Mouse (Mus musculus): ENCODE data around the gene Ankrd54. TPM values are rescaled to one million over a fixed set of nuclear protein-coding genes. Genes with fewer than 3 reads are reported as not detected.
A peak's percentile ranks its signal among the peaks of the same experiment; 100 is the strongest.

Ankrd54 gene
- total RNA-seq, 2 experiments from 2014 or later = 18.0 to 22.7 TPM

DNA sequence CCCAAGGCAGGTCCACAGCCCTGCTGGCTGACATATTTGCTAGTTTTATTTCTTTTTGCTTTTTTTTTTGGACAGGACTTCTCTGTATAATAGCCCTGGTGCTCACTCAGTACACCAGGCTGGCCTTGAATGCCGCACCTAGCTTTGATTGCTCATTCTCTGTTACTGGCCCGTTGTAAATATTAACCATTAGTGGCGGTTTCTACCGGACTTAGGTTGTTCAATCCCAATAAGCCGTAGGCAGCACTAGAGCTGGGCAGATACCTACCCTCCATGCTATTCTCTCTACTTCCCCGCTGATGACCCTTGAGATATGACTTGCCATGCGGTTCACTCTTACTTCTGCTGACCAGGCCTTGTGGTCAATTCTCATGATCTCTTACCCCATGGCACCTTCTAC lies 16.9 kb upstream of the Ankrd54 start:
- DNase-seq (ENCODE audit: low spot score in 2 of 2) = no peak

- DNase-seq (ENCODE audit: low spot score in 2 of 2) = no peak
Measured at GRCm38 (mm10) chr15:79075658-79076365, 13.1 kb upstream of the Ankrd54 start.

GRCm38 (mm10) chr15:79074913-79075532 lies 12.3 kb upstream of the Ankrd54 start, which contains the start of gene Eif3l:
Eif3l (plus strand) TSS chr15:79075179.
- peak; percentile 85 to 87 for DNase-seq (ENCODE audit: low spot score in 2 of 2)

GRCm38 (mm10) chr15:79074446-79074845 lies 11.8 kb upstream of the Ankrd54 start:
- no peak for DNase-seq (ENCODE audit: low spot score in 2 of 2)

DNA sequence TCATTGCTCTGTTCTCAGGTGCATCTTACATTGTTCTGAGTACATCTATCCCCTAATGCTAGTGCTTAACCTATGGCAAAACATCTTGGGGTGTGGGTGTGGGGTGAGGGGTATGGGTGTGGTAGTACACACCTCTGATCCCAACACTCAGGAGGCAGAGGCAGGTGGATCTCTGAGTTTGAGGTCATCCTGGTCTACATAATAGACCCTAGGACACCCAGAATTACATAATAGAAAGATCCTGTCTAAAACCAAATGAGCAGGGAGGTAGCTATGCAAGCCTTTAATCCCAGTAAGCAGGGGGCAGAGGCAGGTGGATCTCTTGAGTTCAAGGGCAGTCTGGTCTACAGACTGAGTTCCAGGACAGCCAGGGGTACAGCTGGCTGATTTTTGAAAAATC lies 11.1 kb upstream of the Ankrd54 start:
- no peak for DNase-seq (ENCODE audit: low spot score in 2 of 2)

DNA sequence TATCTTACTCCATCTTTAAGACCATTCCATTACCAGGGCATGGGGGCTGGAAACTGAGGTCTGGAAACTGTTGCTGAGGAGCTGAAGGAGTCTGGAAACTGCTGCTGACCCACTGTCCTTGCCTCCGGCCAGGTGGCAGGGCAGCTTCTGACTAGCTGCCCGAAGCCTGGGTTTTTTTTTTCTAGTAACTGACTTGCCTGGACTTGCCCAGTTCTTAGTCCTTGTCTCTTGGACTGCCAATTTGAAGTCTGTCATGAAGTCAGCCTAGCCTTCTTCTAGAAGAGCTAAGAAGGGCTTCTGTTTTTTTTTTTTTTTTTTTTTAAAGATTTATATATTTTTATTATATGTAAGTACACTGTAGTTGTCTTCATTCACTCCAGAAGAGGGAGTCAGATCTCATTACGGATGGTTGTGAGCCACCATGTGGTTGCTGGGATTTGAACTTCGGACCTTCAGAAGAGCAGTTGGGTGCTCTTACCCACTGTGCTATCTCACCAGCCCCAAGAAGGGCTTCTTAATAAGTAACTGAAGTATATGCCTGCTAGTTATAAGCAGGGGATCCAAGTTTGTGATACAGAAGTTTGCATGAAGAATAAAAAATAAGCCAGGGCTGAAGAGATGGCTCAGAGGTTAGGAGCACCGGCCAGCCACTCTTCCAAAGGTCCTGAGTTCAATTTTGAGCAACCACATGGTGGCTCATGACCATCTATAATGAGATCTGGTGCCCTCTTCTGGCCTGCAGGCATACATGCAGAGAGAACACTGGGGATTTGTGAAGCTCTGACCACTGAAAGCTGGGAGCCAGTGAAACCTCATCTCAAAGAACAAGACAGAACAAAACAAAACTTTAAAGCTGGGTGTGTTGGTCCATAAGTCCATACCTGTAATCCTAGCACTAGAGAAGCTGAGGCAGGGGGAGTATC lies 8.7 kb upstream of the Ankrd54 start:
- peak in 1 of 2 experiments; percentile 62 for DNase-seq (ENCODE audit: low spot score in 2 of 2)

DNA sequence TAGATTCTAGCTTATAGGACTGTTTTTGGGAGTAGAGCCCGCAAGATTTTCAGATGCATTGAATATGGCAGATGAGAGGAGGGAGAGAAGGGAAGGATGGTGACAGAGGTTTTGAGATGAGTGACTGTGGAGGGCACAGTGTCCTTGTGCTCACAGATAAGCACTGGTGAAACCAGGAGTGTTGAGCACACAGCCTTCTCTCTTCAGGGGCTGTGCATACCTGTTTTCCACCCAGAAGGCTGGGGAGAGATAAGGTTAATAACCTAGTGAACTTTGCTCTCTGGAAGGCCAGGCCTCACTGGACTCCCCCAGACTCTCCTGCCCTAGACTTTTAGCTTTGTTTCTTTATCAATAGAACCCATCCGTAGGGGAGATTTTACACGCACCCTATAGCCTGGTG lies 5.7 kb upstream of the Ankrd54 start:
- no peak for DNase-seq (ENCODE audit: low spot score in 2 of 2)

DNA sequence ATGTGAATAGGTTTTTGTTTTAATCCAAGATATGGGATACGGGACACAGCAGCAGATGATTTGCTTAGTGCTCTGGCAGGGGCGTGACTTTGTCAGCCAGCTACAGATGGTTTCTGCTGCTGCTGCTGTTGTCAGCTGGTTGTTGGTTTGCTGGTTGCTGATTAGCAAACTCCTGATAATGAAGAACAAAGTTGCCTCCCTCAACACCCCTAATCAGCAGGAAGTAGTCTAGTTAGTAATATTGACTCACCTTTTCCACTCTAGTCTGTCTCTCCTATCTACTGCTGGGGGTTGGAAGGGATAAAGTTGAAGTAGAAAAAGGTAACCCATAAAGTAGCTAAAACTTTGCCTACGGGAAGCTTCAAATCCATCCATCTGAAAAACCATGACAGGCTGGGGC lies 4.9 kb upstream of the Ankrd54 start:
- DNase-seq (ENCODE audit: low spot score in 2 of 2) = no peak

DNA sequence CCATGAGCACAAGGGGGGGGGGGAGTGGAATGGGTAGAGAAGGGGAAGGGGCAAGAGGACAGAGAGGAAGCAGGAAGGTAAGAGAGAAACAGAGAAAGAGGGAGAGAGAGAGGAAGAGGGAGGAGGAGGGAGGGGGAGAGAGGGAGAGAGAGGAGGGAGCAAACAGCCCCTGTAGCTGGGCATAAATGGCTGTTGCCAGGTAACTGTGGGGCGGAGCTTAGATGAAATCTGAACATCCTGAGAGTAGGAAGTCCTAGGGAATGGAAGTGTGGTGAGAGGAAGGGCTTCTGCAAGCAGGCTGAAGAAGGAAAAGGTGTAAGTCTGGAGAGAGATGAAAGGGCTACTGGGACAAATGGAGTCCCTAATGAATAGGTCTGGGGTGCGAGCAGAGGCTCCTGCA lies 3.6 kb upstream of the Ankrd54 start:
- DNase-seq (ENCODE audit: low spot score in 2 of 2) = no peak

DNA sequence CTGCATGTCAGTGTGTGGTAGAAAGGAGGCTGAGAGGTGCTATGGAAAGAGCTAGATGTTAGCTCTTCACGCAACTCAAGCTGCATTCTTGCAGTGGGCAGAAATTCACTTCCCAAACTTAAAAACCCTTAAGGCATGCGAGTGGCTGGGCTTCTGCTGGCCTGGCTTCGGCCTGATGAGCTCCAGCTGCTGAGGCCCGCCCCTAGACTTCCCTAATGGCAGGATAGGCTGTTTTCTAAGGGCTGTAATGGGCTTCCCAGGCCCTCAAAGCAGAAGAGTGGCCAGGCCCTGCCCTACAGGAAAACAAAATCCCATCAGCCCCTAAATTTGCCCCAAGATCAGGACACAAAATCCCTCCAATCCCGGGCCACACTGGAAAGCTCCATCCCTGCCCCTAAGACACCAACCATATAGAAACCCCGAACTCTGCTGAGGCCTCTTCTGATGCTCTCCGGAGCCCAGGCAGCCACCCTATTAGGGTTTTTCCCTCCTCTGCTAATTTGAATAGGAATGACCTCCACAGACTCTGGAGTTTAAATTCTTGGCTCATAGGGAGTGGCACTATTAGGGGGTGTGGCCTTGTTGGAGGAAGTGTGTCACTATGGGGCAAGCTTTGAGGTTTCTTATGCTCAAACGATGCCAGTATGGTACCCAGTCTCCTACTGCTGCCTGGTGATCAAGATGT lies 2.5 kb upstream of the Ankrd54 start:
- DNase-seq (ENCODE audit: low spot score in 2 of 2) = no peak

GRCm38 (mm10) chr15:79063160-79063740 lies 557 bp upstream of the Ankrd54 start:
- no peak for DNase-seq (ENCODE audit: low spot score in 2 of 2)

GRCm38 (mm10) chr15:79060887-79061565 lies 1.7 kb downstream of the Ankrd54 start:
- no peak for DNase-seq (ENCODE audit: low spot score in 2 of 2)

DNA sequence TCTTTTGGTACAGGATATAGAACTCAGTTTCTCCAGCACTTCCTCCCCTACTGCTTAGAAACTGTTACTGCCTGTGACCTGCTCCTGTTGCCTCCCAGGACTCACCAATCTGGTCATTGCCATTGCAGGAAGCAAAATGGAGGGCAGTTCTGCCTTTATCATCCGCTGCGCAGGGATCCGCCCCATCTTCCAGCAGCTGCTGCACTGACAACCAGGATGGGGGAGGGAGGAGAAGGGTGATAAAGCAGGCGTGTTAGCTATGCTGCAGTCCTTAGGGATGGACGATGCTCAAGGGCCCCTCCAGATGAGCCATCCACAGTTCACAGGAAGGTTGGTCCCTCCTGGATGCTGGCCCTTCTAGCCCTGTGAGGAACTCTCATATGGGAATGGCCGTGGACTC lies 4.8 kb downstream of the Ankrd54 start:
- no peak for DNase-seq (ENCODE audit: low spot score in 2 of 2)

DNA sequence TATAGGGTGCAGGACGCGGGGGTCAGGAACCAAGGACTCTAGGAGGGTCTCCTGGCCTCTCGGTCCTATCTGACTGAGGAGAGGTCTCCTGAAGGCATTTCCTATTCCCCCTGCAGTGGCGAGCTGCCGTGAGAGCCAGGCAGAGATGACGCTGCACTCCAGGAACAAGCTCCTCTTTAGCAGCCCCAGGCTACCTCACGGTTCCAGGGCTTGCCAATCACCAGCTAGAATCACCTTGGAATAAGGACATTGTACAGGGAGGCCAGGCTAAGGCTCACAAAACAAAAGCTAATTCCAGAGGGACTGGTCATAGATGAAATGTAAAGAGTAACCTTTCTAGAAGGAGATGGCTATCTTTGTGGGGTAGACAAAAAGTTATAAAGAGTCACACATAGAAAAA lies 6.1 kb downstream of the Ankrd54 start:
- DNase-seq (ENCODE audit: low spot score in 2 of 2) = no peak

DNA sequence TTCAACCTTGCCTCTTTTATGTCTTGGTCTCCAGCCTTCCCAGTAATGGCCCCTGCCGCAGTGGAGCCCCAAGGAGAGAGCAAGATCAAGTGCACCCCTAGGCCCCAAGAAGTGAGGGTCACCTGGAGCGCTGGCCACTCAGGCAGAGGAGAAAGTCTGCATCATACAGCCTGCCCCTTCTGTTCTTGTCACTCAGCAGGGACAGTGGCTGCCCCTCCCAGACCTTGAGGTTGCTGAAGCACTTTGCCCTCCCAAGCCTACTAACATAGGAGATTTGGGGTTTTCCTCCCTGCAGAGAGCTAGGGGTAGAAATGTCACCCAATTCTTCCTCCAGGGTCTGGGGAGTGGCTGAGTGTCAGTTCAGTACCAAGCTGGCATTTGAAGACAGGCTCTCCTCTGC lies 10.3 kb downstream of the Ankrd54 start:
- DNase-seq (ENCODE audit: low spot score in 2 of 2) = no peak

DNA sequence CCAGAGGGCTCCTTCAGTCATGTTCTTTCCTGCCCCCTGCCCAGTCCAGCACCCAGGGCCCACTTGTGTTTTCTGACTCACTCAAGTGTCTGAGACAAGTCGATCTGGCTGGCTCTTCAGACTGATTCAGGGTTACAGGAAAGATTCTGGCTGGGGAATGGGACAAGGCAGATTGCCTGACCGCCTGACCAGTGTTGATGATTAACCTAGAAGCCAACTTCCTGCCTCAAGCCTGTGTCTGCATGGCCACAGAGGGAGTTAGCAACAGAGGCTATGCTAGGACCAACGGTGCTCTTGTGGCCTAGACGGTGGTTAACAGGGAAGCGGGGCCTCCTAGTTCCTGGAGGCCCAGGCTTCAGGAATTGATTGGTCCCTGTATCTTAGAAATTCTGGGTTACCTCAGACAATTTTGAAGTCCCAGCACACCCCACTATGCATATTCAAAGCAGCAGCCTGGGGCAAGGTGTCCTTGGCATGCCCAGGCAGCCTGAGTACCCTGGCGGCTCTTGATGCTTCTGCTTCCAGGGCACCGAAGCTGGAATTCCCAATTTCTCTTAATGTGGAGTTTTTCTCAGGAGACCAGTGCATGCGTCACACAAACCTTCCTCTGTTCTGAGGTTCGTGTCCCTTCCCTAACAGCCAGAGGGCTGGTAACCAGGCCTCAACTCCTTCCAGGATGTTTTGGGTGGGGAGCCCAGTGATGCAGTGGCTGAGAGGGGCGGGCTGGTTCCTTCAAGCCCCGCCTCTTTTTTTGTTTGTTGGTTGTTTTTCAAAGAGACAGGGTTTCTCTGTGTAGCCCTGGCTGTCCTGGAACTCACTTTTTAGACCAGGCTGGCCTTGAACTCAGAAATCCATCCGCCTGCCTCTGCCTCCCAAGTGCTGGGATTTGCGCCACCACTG lies 11.0 kb downstream of the Ankrd54 start:
- DNase-seq (ENCODE audit: low spot score in 2 of 2) = no peak

- DNase-seq (ENCODE audit: low spot score in 2 of 2) = no peak
Measured at GRCm38 (mm10) chr15:79050964-79051363, 11.7 kb downstream of the Ankrd54 start.

DNA sequence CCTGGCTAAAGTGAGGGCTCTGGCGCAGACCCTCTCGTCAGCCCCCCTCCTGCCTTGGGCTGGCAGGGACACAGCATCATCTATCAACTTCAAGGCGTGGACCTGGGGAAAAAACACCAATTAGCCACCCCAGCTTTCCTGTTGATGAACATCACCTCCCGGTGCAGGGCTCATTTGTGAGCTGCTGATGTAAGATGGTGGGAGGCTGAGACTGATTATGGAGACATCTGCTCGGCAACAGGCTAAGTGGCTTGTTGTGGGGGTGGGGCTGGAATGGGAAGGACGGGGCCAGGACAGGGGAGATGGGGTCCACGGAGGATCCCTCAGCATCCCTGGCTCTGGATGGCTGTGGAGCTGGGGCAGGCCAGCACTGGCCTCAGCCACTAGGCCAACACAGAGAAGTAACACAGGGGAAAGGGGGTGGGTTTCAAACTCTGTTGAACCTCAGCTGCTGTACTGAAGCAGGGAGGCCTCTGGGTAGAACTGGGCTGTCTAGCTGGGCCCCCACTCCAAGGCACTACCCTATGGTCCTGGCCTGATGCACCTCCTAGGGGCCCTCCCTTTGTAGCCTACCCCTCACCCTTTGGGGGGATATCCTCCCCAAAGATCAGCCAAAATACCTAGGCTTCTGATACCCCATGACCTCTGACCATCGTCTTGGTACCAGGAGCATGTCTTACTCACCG lies 12.4 kb downstream of the Ankrd54 start:
- DNase-seq (ENCODE audit: low spot score in 2 of 2) = no peak

GRCm38 (mm10) chr15:79048186-79048585 lies 14.5 kb downstream of the Ankrd54 start:
- no peak for DNase-seq (ENCODE audit: low spot score in 2 of 2)
